Mouse (Mus musculus) myocyte (in vitro differentiated cells): ENCODE measurements at regions not wholly inside any gene's neighbourhood (a gene's known extent, or its start where the extent isn't known, plus 50 kb on each side); places are given as distances from the start of the nearest gene placed in this dataset.

Experiments
- POLR2A ChIP-seq: IDR thresholded peaks from one replicate; pipeline ENCODE4 v1.6.1; 2011; ENCODE audit warnings: low read depth, mild to moderate bottlenecking, control low read depth, moderate library complexity; ENCODE audit not compliant: insufficient read length
- USF1 ChIP-seq: IDR thresholded peaks from one replicate; pipeline ENCODE4 v1.6.1; 2011; ENCODE audit warnings: low read depth, mild to moderate bottlenecking, control low read depth, moderate library complexity

DNA sequence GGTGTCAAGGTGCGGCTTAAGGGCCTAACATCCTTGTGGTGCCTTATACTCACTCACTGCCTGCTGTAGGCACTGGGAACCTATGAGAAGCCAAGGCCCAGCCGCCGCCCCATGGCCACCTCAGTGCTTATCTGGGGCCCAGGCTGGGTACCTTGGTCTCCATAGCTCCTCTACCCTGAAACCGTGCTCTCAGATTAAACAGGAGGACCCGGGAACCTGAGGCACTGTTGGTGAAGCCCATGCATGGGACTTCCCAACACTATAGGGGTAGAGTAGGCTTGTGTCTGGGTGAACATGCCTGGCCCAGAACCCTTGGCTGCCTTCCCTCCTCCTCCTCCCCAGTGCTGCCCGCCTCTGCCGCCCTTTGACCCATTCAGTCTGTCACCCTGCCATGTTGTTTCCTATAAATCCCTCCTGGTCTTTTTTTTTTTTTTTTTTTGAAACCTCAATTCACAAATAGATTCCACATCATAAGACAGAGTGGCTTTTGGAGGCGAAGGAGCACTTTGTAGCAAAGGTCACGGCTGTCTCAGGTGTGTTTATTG lies 109.4 kb upstream of the Tmem189 start:
- TF ChIP-seq POLR2A (no peak), USF1 (no peak)
